Mouse (Mus musculus): ENCODE data around the gene Pigs. TPM values are rescaled to one million over a fixed set of nuclear protein-coding genes. Genes with fewer than 3 reads are reported as not detected.

Pigs gene
- total and polyA plus RNA-seq, 3 experiments = 26.3 to 65.4 (median 53.1) TPM

- TF ChIP-seq MAX (IDR thresholded peaks at IDR 0.05; ENCODE audit: low read length) (no peak), ZKSCAN1 (IDR thresholded peaks at IDR 0.05; ENCODE audit: borderline replicate concordance, low read depth, low read length) (no peak), NELFE (IDR thresholded peaks at IDR 0.05; ENCODE audit: low read depth, low read length) (no peak), ETS1 (conservative IDR thresholded peaks at IDR 0.05; ENCODE audit: low read depth, low read length) (no peak), CTCF (conservative IDR thresholded peaks at IDR 0.05 in 1 of 2, IDR thresholded peaks at IDR 0.05 in 1 of 2; ENCODE audit: low read depth in 2 of 2, low read length in 2 of 2) (no peak), JUND (conservative IDR thresholded peaks at IDR 0.05; ENCODE audit: low read depth, low read length) (no peak), CHD2 (IDR thresholded peaks at IDR 0.05; ENCODE audit: low read length) (no peak), ZNF384 (IDR thresholded peaks at IDR 0.05; ENCODE audit: low read depth, low read length) (no peak), PAX5 (IDR thresholded peaks at IDR 0.05; ENCODE audit: low read length) (no peak), EP300 (IDR thresholded peaks at IDR 0.05; ENCODE audit: low read length) (no peak), USF1 (IDR thresholded peaks at IDR 0.05; ENCODE audit: low read depth, low read length) (no peak), USF2 (conservative IDR thresholded peaks at IDR 0.05; ENCODE audit: low read depth, low read length) (no peak)
- dilution Hi-C loops (cut with MboI; ENCODE audit: extremely low pct_ligation_motif_present, extremely low pct_unique_long_range_greater_than_20kb, low sequenced_read_pairs) = no loop called here
- peak overlapping the region in 1 of 3 experiments; percentile 73 for H3K4me3 ChIP-seq (replicated peaks in 1 of 3; ENCODE audit: low read depth in 2 of 3, low read length in 2 of 3, poor library complexity in 1 of 3)
- in situ Hi-C loops (cut with MboI; ENCODE audit: low pct_ligation_motif_present, low pct_unique_long_range_greater_than_20kb, low sequenced_read_pairs) = no loop called here
- H3K79me2 ChIP-seq (replicated peaks; ENCODE audit: control insufficient read depth, extremely low read depth, insufficient read depth, poor library complexity, severe bottlenecking) = peaks cover 8% of the 10 kb centered on the region
- peak overlapping the region; percentile 49; the same call in 1 of the 2 replicates for H3K27ac ChIP-seq (ENCODE audit: insufficient read depth, low read depth)
- no peaks in the 10 kb centered on the region for H3K27me3 ChIP-seq (replicated peaks)
- H3K9ac ChIP-seq (ENCODE audit: insufficient read depth, low read depth) = no peak overlapping the region
- H3K9me3 ChIP-seq (replicated peaks; ENCODE audit: low read length) = no peaks in the 10 kb centered on the region
- peaks cover 6 to 28% of the 10 kb centered on the region in 2 experiments for H3K36me3 ChIP-seq (replicated peaks in 1 of 2; ENCODE audit: control insufficient read depth in 1 of 2, insufficient read depth in 1 of 2, low read length in 1 of 2)
- peaks cover 40 to 79% of the 10 kb centered on the region in 2 experiments for H3K4me1 ChIP-seq (ENCODE audit: control insufficient read depth in 1 of 2, insufficient read depth in 2 of 2)
- peak; percentile 20 for DNase-seq (ENCODE audit: extremely low read depth)
- 0 out of 2 replicates have a peak overlapping the region, but pooled peaks have one; percentile 24 for H3K4me2 ChIP-seq (ENCODE audit: insufficient read depth, low read depth, poor library complexity, severe bottlenecking)
These were observed 20.3 kb downstream of the Pigs start for GRCm38 (mm10) chr11:78348474-78348873.

DNA sequence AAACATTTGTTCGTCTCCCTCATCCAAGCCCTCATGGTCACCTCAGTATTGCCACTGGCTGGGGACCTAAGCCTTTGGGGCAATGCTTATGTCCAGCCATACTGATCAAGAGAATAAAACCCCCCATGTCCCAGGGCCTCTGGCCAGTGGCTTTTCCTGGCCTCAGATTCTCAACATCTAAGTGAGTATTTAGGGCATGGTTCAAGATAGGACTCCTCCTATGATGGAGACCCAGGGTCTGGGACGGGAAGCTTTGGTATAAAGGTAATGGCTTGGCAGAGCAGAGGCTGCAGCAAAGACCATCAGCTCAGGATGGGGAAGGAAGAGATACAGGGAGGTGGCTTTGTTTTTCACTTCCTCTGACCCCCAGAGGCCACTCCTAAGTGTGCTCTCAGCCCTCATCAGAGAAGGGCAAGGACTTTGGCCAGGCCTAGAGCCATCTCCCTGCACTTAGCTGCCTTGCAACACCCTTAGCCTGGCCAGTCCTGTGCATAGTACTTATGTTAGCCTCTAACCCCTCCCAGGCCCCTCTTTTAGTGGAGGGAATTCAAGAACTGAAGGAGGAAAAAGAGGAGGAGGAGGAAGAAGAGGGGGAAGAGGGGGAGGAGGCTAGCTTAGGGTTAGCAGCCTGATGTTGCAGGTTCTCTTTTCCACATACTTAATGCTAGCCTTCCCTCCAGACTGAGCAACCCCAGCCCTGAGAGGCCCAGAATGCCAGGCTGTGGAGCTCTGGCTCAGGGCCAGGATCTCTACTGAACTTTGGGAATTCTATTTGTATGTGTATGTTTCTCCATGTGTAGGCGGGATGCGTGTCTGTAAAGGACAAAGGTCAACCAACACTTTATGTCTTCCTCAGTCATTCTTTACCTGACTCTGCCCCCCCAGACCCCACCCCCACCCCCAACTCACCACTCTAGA is 21.5 kb downstream of the Pigs start:
- dilution Hi-C loops (cut with MboI; ENCODE audit: extremely low pct_ligation_motif_present, extremely low pct_unique_long_range_greater_than_20kb, low sequenced_read_pairs) (no loop called here), in situ Hi-C loops (cut with MboI; ENCODE audit: low pct_ligation_motif_present, low pct_unique_long_range_greater_than_20kb, low sequenced_read_pairs) (no loop called here)
- peak; percentile 33 for DNase-seq (ENCODE audit: extremely low read depth)
- no peak for TF ChIP-seq ZKSCAN1 (IDR thresholded peaks at IDR 0.05; ENCODE audit: borderline replicate concordance, low read depth, low read length)
- 0 out of 2 replicates have a peak, but pooled peaks have one; percentile 39 for TF ChIP-seq CHD2 (IDR thresholded peaks at IDR 0.05; ENCODE audit: low read length)
- 0 out of 2 replicates have a peak, but pooled peaks have one; percentile 40 for TF ChIP-seq MAZ (IDR thresholded peaks at IDR 0.05; ENCODE audit: low read depth, low read length)
- TF ChIP-seq POLR2A (IDR thresholded peaks at IDR 0.05; ENCODE audit: low read depth, low read length) = 0 out of 2 replicates have a peak, but pooled peaks have one; percentile 11
- peak; percentile 28; the same call in 1 of the 2 replicates for TF ChIP-seq POLR2AphosphoS2 (IDR thresholded peaks at IDR 0.05; ENCODE audit: low read depth, low read length)
- no peak for TF ChIP-seq EP300 (IDR thresholded peaks at IDR 0.05; ENCODE audit: low read length)
- TF ChIP-seq USF2 (conservative IDR thresholded peaks at IDR 0.05; ENCODE audit: low read depth, low read length) = no peak
- peak; percentile 48 for TF ChIP-seq IRF4 (IDR thresholded peaks at IDR 0.05; ENCODE audit: low read depth, low read length)
- Histone ChIP-seq H3K4me2 (ENCODE audit: insufficient read depth, low read depth, poor library complexity, severe bottlenecking) (no peak overlapping the region; the same call in 1 of the 2 replicates), H3K9me3 (replicated peaks; ENCODE audit: low read length) (no peaks in the 10 kb centered on the region), H3K4me1 (ENCODE audit: control insufficient read depth in 1 of 2, insufficient read depth in 2 of 2) (peaks cover 37 to 77% of the 10 kb centered on the region in 2 experiments), H3K9ac (ENCODE audit: insufficient read depth, low read depth) (no peak overlapping the region), H3K36me3 (replicated peaks in 1 of 2; ENCODE audit: control insufficient read depth in 1 of 2, insufficient read depth in 1 of 2, low read length in 1 of 2) (peaks cover 6 to 28% of the 10 kb centered on the region in 2 experiments), H3K79me2 (replicated peaks; ENCODE audit: control insufficient read depth, extremely low read depth, insufficient read depth, poor library complexity, severe bottlenecking) (peaks cover 1% of the 10 kb centered on the region; the same call in 1 of the 2 replicates), H3K4me3 (replicated peaks in 1 of 3; ENCODE audit: low read depth in 2 of 3, low read length in 2 of 3, poor library complexity in 1 of 3) (no peak overlapping the region), H3K27me3 (replicated peaks) (no peaks in the 10 kb centered on the region), H3K27ac (ENCODE audit: insufficient read depth, low read depth) (peak overlapping the region; percentile 35; the same call in 1 of the 2 replicates)

Measured in CH12.LX (cell line).